1 mouse cellular context compared by ENCODE assay signal in the genomic region with DNA sequence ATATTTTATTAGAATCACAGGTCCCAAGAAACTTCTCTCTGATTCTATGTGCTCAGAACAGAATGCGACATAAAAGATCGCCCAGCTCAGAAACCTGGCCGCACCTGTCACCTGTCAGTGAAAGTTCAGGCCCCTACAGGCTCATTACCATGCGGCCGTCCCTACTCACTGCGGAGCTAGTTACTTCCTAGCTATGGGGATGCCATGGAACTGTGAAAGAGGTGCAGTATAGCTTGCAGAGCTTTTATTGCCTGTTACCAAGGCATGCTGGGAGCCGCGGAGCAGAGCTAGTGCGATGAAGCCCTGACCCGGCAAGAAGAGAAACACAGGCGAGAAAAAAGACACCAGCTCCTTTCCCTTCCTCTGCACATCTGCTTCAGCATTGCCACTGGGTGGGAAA.
TF ChIP-seq lines count a peak whose summit lies in the region.

No protein-coding gene starts in this region.

TF ChIP-seq in CH12.LX, 34 proteins besides CTCF, POLR2A, EP300 and RAD21:
- TF ChIP-seq ZKSCAN1 (IDR thresholded peaks at IDR 0.05; ENCODE audit: borderline replicate concordance, low read depth, low read length) (no peak), JUND (conservative IDR thresholded peaks at IDR 0.05; ENCODE audit: low read depth, low read length) (no peak), POLR2AphosphoS2 (IDR thresholded peaks at IDR 0.05; ENCODE audit: low read depth, low read length) (no peak), USF2 (conservative IDR thresholded peaks at IDR 0.05; ENCODE audit: low read depth, low read length) (no peak), RCOR1 (conservative IDR thresholded peaks at IDR 0.05; ENCODE audit: low read depth, low read length) (no peak), BHLHE40 (IDR thresholded peaks at IDR 0.05; ENCODE audit: low read depth, low read length) (no peak), JUN (IDR thresholded peaks at IDR 0.05; ENCODE audit: insufficient read depth, low read depth, low read length) (no peak)
